ENCODE assay signal across 10 mouse cellular contexts in the genomic region with DNA sequence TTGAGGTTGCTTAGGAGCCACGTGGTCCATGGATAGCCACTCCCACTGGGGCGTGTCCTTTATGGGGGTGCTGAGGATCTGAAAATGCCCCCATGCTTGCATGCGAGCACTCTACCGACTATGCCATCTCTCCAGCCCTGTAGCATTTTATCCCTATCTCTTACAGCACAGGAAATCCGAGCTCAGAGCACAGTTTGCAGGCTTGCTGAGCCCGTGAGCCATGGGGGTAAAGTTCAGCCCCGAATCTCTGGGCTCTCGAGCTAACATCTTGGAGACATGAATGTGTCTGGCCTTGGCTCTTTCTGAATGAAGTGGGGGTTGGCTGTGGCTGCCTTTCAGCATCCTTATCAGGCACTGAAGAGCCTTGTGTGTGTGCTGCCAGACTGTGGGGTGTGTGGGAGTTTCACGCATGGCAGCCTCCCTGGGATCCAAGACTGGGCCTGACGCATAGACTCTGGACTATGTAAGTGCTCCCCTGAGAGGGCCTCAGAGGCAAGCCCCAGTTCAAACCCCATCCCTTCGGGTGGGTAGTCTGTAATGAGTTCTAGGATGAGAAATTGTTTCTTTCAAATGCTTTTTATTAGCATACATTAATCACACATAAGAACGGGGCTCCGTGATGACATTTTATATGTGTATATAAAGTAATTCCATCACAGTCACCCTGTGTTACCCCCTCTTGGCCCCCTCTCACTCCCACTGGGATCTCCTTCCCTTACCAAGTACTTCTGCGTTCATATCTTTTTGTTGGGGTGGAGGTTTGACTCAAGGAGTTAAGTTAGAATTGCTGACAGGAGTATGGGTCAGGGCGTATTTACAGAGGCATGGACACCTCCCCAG.
DNase-seq lines count a peak whose midpoint lies in the region; ATAC-seq lines count a peak whose summit lies in the region.
"Had no signal": no experiment of that assay in that cellular context is flagged by ENCODE, and none has a peak within 500 bp of the region (broad histone marks: within the 10 kb centered on the region; RNA-seq: fewer than 3 reads in every experiment).

No protein-coding gene starts in this region.

- H3K4me1 ChIP-seq in forebrain, embryonic 14.5 days (ENCODE audit: control insufficient read depth, insufficient read depth, low read length) = no peaks in the 10 kb centered on the region
- peaks cover 6% of the 10 kb centered on the region for H3K4me1 ChIP-seq in forebrain, embryonic 12.5 days
- H3K4me1 ChIP-seq in kidney, embryonic 15.5 days = peaks cover 29% of the 10 kb centered on the region

- H3K27me3 ChIP-seq in forebrain, embryonic 14.5 days (replicated peaks; ENCODE audit: control insufficient read depth, insufficient read depth, low read length) = no peaks in the 10 kb centered on the region
- no peaks in the 10 kb centered on the region for H3K27me3 ChIP-seq in forebrain, embryonic 12.5 days
- no peaks in the 10 kb centered on the region for H3K27me3 ChIP-seq in kidney, embryonic 15.5 days
- H3K27me3 ChIP-seq: embryonic facial prominence, embryonic 15.5 days had no signal

- ATAC-seq in forebrain, embryonic 14.5 days = no peak
- no peak for ATAC-seq in forebrain, embryonic 12.5 days (ENCODE audit: low FRiP score)
- ATAC-seq in kidney, embryonic 15.5 days (replicated peaks; ENCODE audit: low FRiP score) = peak; percentile 91

- no peak overlapping the region for H3K4me3 ChIP-seq in forebrain, embryonic 14.5 days (ENCODE audit: low read depth, low read length)
- no peak overlapping the region for H3K4me3 ChIP-seq in forebrain, embryonic 12.5 days (replicated peaks)
- H3K4me3 ChIP-seq in kidney, embryonic 15.5 days (replicated peaks) = no peak overlapping the region
- H3K4me3 ChIP-seq: embryonic facial prominence, embryonic 15.5 days; myocyte had no signal

- no peak overlapping the region for H3K27ac ChIP-seq in forebrain, embryonic 14.5 days (ENCODE audit: low read depth, low read length)
- no peak overlapping the region for H3K27ac ChIP-seq in forebrain, embryonic 12.5 days
- H3K27ac ChIP-seq in kidney, embryonic 15.5 days = peak overlapping the region; percentile 76
- H3K27ac ChIP-seq: embryonic facial prominence, embryonic 15.5 days had no signal

- no peaks in the 10 kb centered on the region for H3K36me3 ChIP-seq in forebrain, embryonic 14.5 days (ENCODE audit: control insufficient read depth, insufficient read depth, low read length)
- H3K36me3 ChIP-seq in forebrain, embryonic 12.5 days (replicated peaks) = no peaks in the 10 kb centered on the region
- H3K36me3 ChIP-seq in kidney, embryonic 15.5 days = no peaks in the 10 kb centered on the region
- H3K36me3 ChIP-seq: embryonic facial prominence, embryonic 15.5 days had no signal

- H3K9me3 ChIP-seq in forebrain, embryonic 14.5 days (replicated peaks; ENCODE audit: control insufficient read depth, low read length) = no peaks in the 10 kb centered on the region
- no peaks in the 10 kb centered on the region for H3K9me3 ChIP-seq in forebrain, embryonic 12.5 days
- H3K9me3 ChIP-seq in kidney, embryonic 15.5 days (replicated peaks) = no peaks in the 10 kb centered on the region
- H3K9me3 ChIP-seq: embryonic facial prominence, embryonic 15.5 days had no signal

- H3K4me2 ChIP-seq in forebrain, embryonic 14.5 days (ENCODE audit: low read length) = no peak overlapping the region
- no peak overlapping the region for H3K4me2 ChIP-seq in forebrain, embryonic 12.5 days
- H3K4me2 ChIP-seq in kidney, embryonic 15.5 days = peak overlapping the region; percentile 24; the same call in 1 of the 2 replicates
- H3K4me2 ChIP-seq: embryonic facial prominence, embryonic 15.5 days had no signal

- WGBS in forebrain, embryonic 14.5 days = 66% methylated on average over 15 of the region's 15 CpGs
- WGBS in forebrain, embryonic 12.5 days = 65% methylated on average over 15 of the region's 15 CpGs
- 19% methylated on average over 15 of the region's 15 CpGs for WGBS in kidney, embryonic 15.5 days

- no peak overlapping the region for H3K9ac ChIP-seq in forebrain, embryonic 14.5 days (ENCODE audit: low read length)
- no peak overlapping the region for H3K9ac ChIP-seq in forebrain, embryonic 12.5 days
- H3K9ac ChIP-seq in kidney, embryonic 15.5 days = no peak overlapping the region
- H3K9ac ChIP-seq: embryonic facial prominence, embryonic 15.5 days had no signal

- DNase-seq in forebrain, embryonic 14.5 days (ENCODE audit: low spot score) = peak; percentile 9
- DNase-seq in Muller cell, postnatal 12 days (ENCODE audit: inconsistent ontology term) = peak; percentile 81
- peak; percentile 64 for DNase-seq in heart, adult 8-10 months (ENCODE audit: low spot score)
- DNase-seq in mesoderm, embryonic 11.5 days (ENCODE audit: low read depth, low spot score) = peak; percentile 46
- DNase-seq in spleen, adult 12 weeks (ENCODE audit: low spot score) = no peak
- no peak for DNase-seq in cerebellum, adult 18-20 months

Comparison
In these comparisons a context has a peak if more than half of its experiments do, and no peak if none do; other contexts are left out.
1. DNase-seq: peak in forebrain, embryonic 14.5 days (single experiment), Muller cell, postnatal 12 days (single experiment), heart, adult 8-10 months (single experiment) and mesoderm, embryonic 11.5 days (single experiment); none in spleen, adult 12 weeks (single experiment) and cerebellum, adult 18-20 months (0 of 2).